Mouse (Mus musculus): ENCODE results near the gene Sae1. TPM values are rescaled to one million over a fixed set of nuclear protein-coding genes. Genes with fewer than 3 reads are reported as not detected.

Sae1 gene
- polyA plus RNA-seq, 1 experiment from 2014 or later = 434 TPM

GRCm38 (mm10) chr7:16294837-16295236 lies 92.8 kb downstream of the Sae1 start:
- WGBS = 0% methylated on average over 23 of the region's 23 CpGs
- peak overlapping the region; percentile 53 for H3K9ac ChIP-seq (ENCODE audit: low read length)

GRCm38 (mm10) chr7:16294346-16294745 lies 93.3 kb downstream of the Sae1 start:
- Histone ChIP-seq H3K9me3 (ENCODE audit: control insufficient read depth, low read length) (no peaks in the 10 kb centered on the region), H3K36me3 (ENCODE audit: control insufficient read depth, insufficient read depth, low read length) (no peaks in the 10 kb centered on the region), H3K9ac (ENCODE audit: low read length) (no peak overlapping the region), H3K4me3 (ENCODE audit: low read depth, low read length) (peak overlapping the region; percentile 40; the same call in 1 of the 2 replicates), H3K4me2 (ENCODE audit: low read depth, severe bottlenecking) (peak overlapping the region; percentile 92; the same call in 1 of the 2 replicates), H3K4me1 (ENCODE audit: control insufficient read depth, insufficient read depth, low read length) (peaks cover 20% of the 10 kb centered on the region), H3K27me3 (ENCODE audit: control insufficient read depth, insufficient read depth, low read length) (no peaks in the 10 kb centered on the region), H3K27ac (replicated peaks; ENCODE audit: low read depth, low read length) (no peak overlapping the region)
- DNase-seq (ENCODE audit: low spot score) = peak; percentile 51
- WGBS = 31% methylated on average over 4 of the region's 4 CpGs
- no peak for ATAC-seq (ENCODE audit: insufficient number of reproducible peaks, low FRiP score, low TSS enrichment, low read depth)

More at GRCm38 (mm10) chr7:16294837-16295236, 92.8 kb downstream of the Sae1 start:
- Histone ChIP-seq H3K27me3 (ENCODE audit: control insufficient read depth, insufficient read depth, low read length) (no peaks in the 10 kb centered on the region), H3K36me3 (ENCODE audit: control insufficient read depth, insufficient read depth, low read length) (no peaks in the 10 kb centered on the region), H3K4me2 (ENCODE audit: low read depth, severe bottlenecking) (peak overlapping the region; percentile 92), H3K4me1 (ENCODE audit: control insufficient read depth, insufficient read depth, low read length) (peaks cover 20% of the 10 kb centered on the region), H3K4me3 (ENCODE audit: low read depth, low read length) (peak overlapping the region; percentile 40), H3K27ac (replicated peaks; ENCODE audit: low read depth, low read length) (peak overlapping the region; percentile 84), H3K9me3 (ENCODE audit: control insufficient read depth, low read length) (no peaks in the 10 kb centered on the region; the same call in 1 of the 2 replicates)
- peak; percentile 98 for DNase-seq (ENCODE audit: low spot score)
- ATAC-seq (ENCODE audit: insufficient number of reproducible peaks, low FRiP score, low TSS enrichment, low read depth) = peak; percentile 68

- Histone ChIP-seq H3K27me3 (ENCODE audit: control insufficient read depth, insufficient read depth, low read length) (no peaks in the 10 kb centered on the region), H3K9ac (ENCODE audit: low read length) (no peak overlapping the region), H3K4me3 (ENCODE audit: low read depth, low read length) (no peak overlapping the region), H3K27ac (replicated peaks; ENCODE audit: low read depth, low read length) (no peak overlapping the region), H3K9me3 (ENCODE audit: control insufficient read depth, low read length) (no peaks in the 10 kb centered on the region), H3K4me2 (ENCODE audit: low read depth, severe bottlenecking) (no peak overlapping the region), H3K36me3 (ENCODE audit: control insufficient read depth, insufficient read depth, low read length) (peaks cover 2% of the 10 kb centered on the region; the same call in 1 of the 2 replicates), H3K4me1 (ENCODE audit: control insufficient read depth, insufficient read depth, low read length) (0 out of 2 replicates have a peak, but pooled peaks cover 5% of the 10 kb centered on the region)
- ATAC-seq (ENCODE audit: insufficient number of reproducible peaks, low FRiP score, low TSS enrichment, low read depth) (no peak), DNase-seq (ENCODE audit: low spot score) (no peak)
- 84% methylated on average over 1 of the region's 1 CpGs for WGBS
These were observed 99.8 kb downstream of the Sae1 start for GRCm38 (mm10) chr7:16287791-16288190.

- H3K9ac ChIP-seq (ENCODE audit: low read length) = peak overlapping the region; percentile 74; the same call in 1 of the 2 replicates
- peaks cover 6% of the 10 kb centered on the region; the same call in 1 of the 2 replicates for H3K36me3 ChIP-seq (ENCODE audit: control insufficient read depth, insufficient read depth, low read length)
These were observed 100.6 kb downstream of the Sae1 start for GRCm38 (mm10) chr7:16287016-16287415.

GRCm38 (mm10) chr7:16286026-16286961 lies 101.3 kb downstream of the Sae1 start, which contains the start of gene Ccdc9:
Gene Ccdc9 (minus strand): TSS chr7:16286795.
- Histone ChIP-seq H3K27me3 (ENCODE audit: control insufficient read depth, insufficient read depth, low read length) (no peaks in the 10 kb centered on the region), H3K4me2 (ENCODE audit: low read depth, severe bottlenecking) (peak within 1 kb of the TSS; percentile 53), H3K4me1 (ENCODE audit: control insufficient read depth, insufficient read depth, low read length) (0 out of 2 replicates have a peak, but pooled peaks cover 5% of the 10 kb centered on the region), H3K36me3 (ENCODE audit: control insufficient read depth, insufficient read depth, low read length) (peaks cover 6% of the 10 kb centered on the region; the same call in 1 of the 2 replicates), H3K9ac (ENCODE audit: low read length) (peak within 1 kb of the TSS; percentile 74), H3K4me3 (ENCODE audit: low read depth, low read length) (peak within 1 kb of the TSS; percentile 73), H3K27ac (replicated peaks; ENCODE audit: low read depth, low read length) (peak within 1 kb of the TSS; percentile 90), H3K9me3 (ENCODE audit: control insufficient read depth, low read length) (no peaks in the 10 kb centered on the region)
- peak; percentile 100 for DNase-seq (ENCODE audit: low spot score)
- ATAC-seq (ENCODE audit: insufficient number of reproducible peaks, low FRiP score, low TSS enrichment, low read depth) = peak; percentile 93
- WGBS = under 1% methylated on average over 70 of the region's 70 CpGs

More at GRCm38 (mm10) chr7:16287016-16287415, 100.6 kb downstream of the Sae1 start:
- H3K4me1 ChIP-seq (ENCODE audit: control insufficient read depth, insufficient read depth, low read length) = 0 out of 2 replicates have a peak, but pooled peaks cover 5% of the 10 kb centered on the region
- no peaks in the 10 kb centered on the region for H3K27me3 ChIP-seq (ENCODE audit: control insufficient read depth, insufficient read depth, low read length)
- H3K9me3 ChIP-seq (ENCODE audit: control insufficient read depth, low read length) = no peaks in the 10 kb centered on the region
- ATAC-seq (ENCODE audit: insufficient number of reproducible peaks, low FRiP score, low TSS enrichment, low read depth) (no peak), DNase-seq (ENCODE audit: low spot score) (no peak)
- H3K27ac ChIP-seq (replicated peaks; ENCODE audit: low read depth, low read length) = peak overlapping the region; percentile 90; the same call in 1 of the 2 replicates
- H3K4me2 ChIP-seq (ENCODE audit: low read depth, severe bottlenecking) = peak overlapping the region; percentile 53
- peak overlapping the region; percentile 73 for H3K4me3 ChIP-seq (ENCODE audit: low read depth, low read length)
- 80% methylated on average over 2 of the region's 2 CpGs for WGBS

- no peaks in the 10 kb centered on the region for H3K27me3 ChIP-seq (ENCODE audit: control insufficient read depth, insufficient read depth, low read length)
- 0 out of 2 replicates have a peak overlapping the region, but pooled peaks have one; percentile 14 for H3K27ac ChIP-seq (replicated peaks; ENCODE audit: low read depth, low read length)
- 0 out of 2 replicates have a peak, but pooled peaks cover 5% of the 10 kb centered on the region for H3K4me1 ChIP-seq (ENCODE audit: control insufficient read depth, insufficient read depth, low read length)
- peak overlapping the region; percentile 73 for H3K4me3 ChIP-seq (ENCODE audit: low read depth, low read length)
- no peak overlapping the region for H3K9ac ChIP-seq (ENCODE audit: low read length)
- 1% methylated on average over 14 of the region's 14 CpGs for WGBS
- H3K4me2 ChIP-seq (ENCODE audit: low read depth, severe bottlenecking) = peak overlapping the region; percentile 53
- peaks cover 10% of the 10 kb centered on the region; the same call in 1 of the 2 replicates for H3K36me3 ChIP-seq (ENCODE audit: control insufficient read depth, insufficient read depth, low read length)
- DNase-seq (ENCODE audit: low spot score) (peak; percentile 66), ATAC-seq (ENCODE audit: insufficient number of reproducible peaks, low FRiP score, low TSS enrichment, low read depth) (peak; percentile 70)
- no peaks in the 10 kb centered on the region for H3K9me3 ChIP-seq (ENCODE audit: control insufficient read depth, low read length)
These were observed 102.1 kb downstream of the Sae1 start for GRCm38 (mm10) chr7:16285450-16286025.

- Histone ChIP-seq H3K36me3 (ENCODE audit: control insufficient read depth, insufficient read depth, low read length) (peaks cover 10% of the 10 kb centered on the region; the same call in 1 of the 2 replicates), H3K27me3 (ENCODE audit: control insufficient read depth, insufficient read depth, low read length) (no peaks in the 10 kb centered on the region), H3K4me3 (ENCODE audit: low read depth, low read length) (no peak overlapping the region), H3K9ac (ENCODE audit: low read length) (no peak overlapping the region), H3K27ac (replicated peaks; ENCODE audit: low read depth, low read length) (no peak overlapping the region), H3K4me1 (ENCODE audit: control insufficient read depth, insufficient read depth, low read length) (0 out of 2 replicates have a peak, but pooled peaks cover 5% of the 10 kb centered on the region), H3K4me2 (ENCODE audit: low read depth, severe bottlenecking) (peak overlapping the region; percentile 53; the same call in 1 of the 2 replicates), H3K9me3 (ENCODE audit: control insufficient read depth, low read length) (no peaks in the 10 kb centered on the region)
- 68% methylated on average over 9 of the region's 9 CpGs for WGBS
- ATAC-seq (ENCODE audit: insufficient number of reproducible peaks, low FRiP score, low TSS enrichment, low read depth) (no peak), DNase-seq (ENCODE audit: low spot score) (no peak)
These were observed 102.7 kb downstream of the Sae1 start for GRCm38 (mm10) chr7:16284904-16285303.

- no peak overlapping the region for H3K27ac ChIP-seq (replicated peaks; ENCODE audit: low read depth, low read length)
- H3K36me3 ChIP-seq (ENCODE audit: control insufficient read depth, insufficient read depth, low read length) = peaks cover 10% of the 10 kb centered on the region; the same call in 1 of the 2 replicates
- H3K4me2 ChIP-seq (ENCODE audit: low read depth, severe bottlenecking) = no peak overlapping the region
- 89% methylated on average over 8 of the region's 8 CpGs for WGBS
- no peak overlapping the region for H3K4me3 ChIP-seq (ENCODE audit: low read depth, low read length)
- ATAC-seq (ENCODE audit: insufficient number of reproducible peaks, low FRiP score, low TSS enrichment, low read depth) (no peak), DNase-seq (ENCODE audit: low spot score) (no peak)
- 0 out of 2 replicates have a peak, but pooled peaks cover 5% of the 10 kb centered on the region for H3K4me1 ChIP-seq (ENCODE audit: control insufficient read depth, insufficient read depth, low read length)
- no peak overlapping the region for H3K9ac ChIP-seq (ENCODE audit: low read length)
- no peaks in the 10 kb centered on the region for H3K9me3 ChIP-seq (ENCODE audit: control insufficient read depth, low read length)
- H3K27me3 ChIP-seq (ENCODE audit: control insufficient read depth, insufficient read depth, low read length) = no peaks in the 10 kb centered on the region
These were observed 103.6 kb downstream of the Sae1 start for GRCm38 (mm10) chr7:16284001-16284400.

All from limb, embryonic 11.5 days (tissue).